Mouse (Mus musculus) central nervous system, embryonic 11.5 days (tissue): Measurements from ENCODE around the gene Zfp64. TPM values are rescaled to one million over a fixed set of nuclear protein-coding genes. Genes with fewer than 3 reads are reported as not detected.

Experiments used
- polyA plus RNA-seq: library from polyadenylated mRNA; depleted of rRNA; stranded (reverse); fragments of >200 nt; gene quantifications from 2 replicates; pipeline ENCODE4 v1.2.3, GENCODE M21; 2012; rRNA removed

The Zfp64 gene
- polyA plus RNA-seq: 18.0 and 28.4 TPM in 2 replicates

GRCm38 (mm10) chr2:168954835-168955716 is at the start of gene Zfp64:
TSS of gene Zfp64 (minus strand) at chr2:168955587.

Other genes with a start within 250 kb of the Zfp64 start
- gene Atp9a, start 213.2 kb downstream of the Zfp64 start, polyA plus RNA-seq: 46.4 and 47.7 TPM in 2 replicates
- gene Sall4, start 187.6 kb downstream of the Zfp64 start, polyA plus RNA-seq: 6.7 and 9.6 TPM in 2 replicates